Mouse (Mus musculus) neural tube, embryonic 13.5 days (tissue): ENCODE measurements around the gene Rd3l. TPM values are rescaled to one million over a fixed set of nuclear protein-coding genes. Genes with fewer than 3 reads are reported as not detected.

ENCODE experiments used
- ATAC-seq: fragments of 200-750 bp; cut with Nextera tagmentation; 2 replicates; pipeline ENCODE4 v1.8.0; 2017; ENCODE audit warnings: low read depth, mild to moderate bottlenecking, moderate TSS enrichment, moderate library complexity
- H3K27ac ChIP-seq: fragments of 300-500 bp; sonication (generic); replicated peaks from 2 replicates; pipeline ENCODE4 v1.5.1; 2015; ENCODE audit warnings: moderate library complexity, mild to moderate bottlenecking, inconsistent platforms
- H3K27me3 ChIP-seq: fragments of 300-500 bp; sonication (generic); 2 replicates; pipeline ENCODE4 v1.6.1; 2015; ENCODE audit warnings: mild to moderate bottlenecking, inconsistent platforms
- H3K36me3 ChIP-seq: fragments of 300-500 bp; sonication (generic); 2 replicates; pipeline ENCODE4 v1.6.1; 2015; ENCODE audit warnings: mild to moderate bottlenecking, inconsistent platforms
- H3K4me1 ChIP-seq: fragments of 300-500 bp; sonication (generic); replicated peaks from 2 replicates; pipeline ENCODE4 v1.6.1; 2015; ENCODE audit warnings: inconsistent platforms
- H3K4me2 ChIP-seq: fragments of 300-500 bp; sonication (generic); 2 replicates; pipeline ENCODE4 v1.6.1; 2015; ENCODE audit warnings: inconsistent platforms, mild to moderate bottlenecking, moderate library complexity
- H3K4me3 ChIP-seq: fragments of 300-500 bp; sonication (generic); 2 replicates; pipeline ENCODE4 v1.5.1; 2015; ENCODE audit warnings: mild to moderate bottlenecking, inconsistent platforms
- H3K9ac ChIP-seq: fragments of 300-500 bp; sonication (generic); 2 replicates; pipeline ENCODE4 v1.6.1; 2015; ENCODE audit warnings: moderate library complexity, mild to moderate bottlenecking, inconsistent platforms
- H3K9me3 ChIP-seq: fragments of 300-500 bp; sonication (generic); 2 replicates; pipeline ENCODE4 v1.6.1; 2016; ENCODE audit warnings: inconsistent platforms
- WGBS: fragments of 180-500 bp; shearing (Covaris S2); methylation state at CpG from one replicate; pipeline ENCODE4 v1.1.7; 2015; 5-methylcytosine and 5-hydroxymethylcytosine counted together
- polyA plus RNA-seq: library from polyadenylated mRNA; unstranded; fragments of >200 nt; fragmentation: Nextera tagmentation; extraction: Ambion mirVana; gene quantifications from 2 replicates; pipeline ENCODE4 v1.2.1, GENCODE M21; 2015

The Rd3l gene
- polyA plus RNA-seq, 1 experiment from 2014 or later, result not detected

GRCm38 (mm10) chr12:111995161-111995560, 14.0 kb upstream of the Rd3l start:
- no peak overlapping the region for H3K27ac ChIP-seq
- no peak overlapping the region for H3K4me2 ChIP-seq
- H3K4me1 ChIP-seq, result no peaks in the 10 kb centered on the region
- no peak overlapping the region for H3K4me3 ChIP-seq
- no peaks in the 10 kb centered on the region for H3K9me3 ChIP-seq
- no peak for ATAC-seq
- H3K9ac ChIP-seq, result no peak overlapping the region
- 94% methylated on average over 2 of the region's 2 CpGs for WGBS
- H3K27me3 ChIP-seq, result no peaks in the 10 kb centered on the region
- H3K36me3 ChIP-seq, result no peaks in the 10 kb centered on the region

- WGBS, result 88% methylated on average over 5 of the region's 5 CpGs
These were observed 11.5 kb upstream of the Rd3l start for GRCm38 (mm10) chr12:111992626-111993025.

GRCm38 (mm10) chr12:111986756-111987155, 5.6 kb upstream of the Rd3l start:
- Histone ChIP-seq H3K27ac (no peak overlapping the region), H3K4me3 (no peak overlapping the region), H3K9me3 (no peaks in the 10 kb centered on the region), H3K36me3 (no peaks in the 10 kb centered on the region), H3K27me3 (no peaks in the 10 kb centered on the region), H3K4me1 (no peaks in the 10 kb centered on the region), H3K9ac (0 out of 2 replicates have a peak overlapping the region, but pooled peaks have one; percentile 17), H3K4me2 (no peak overlapping the region)
- 60% methylated on average over 9 of the region's 9 CpGs for WGBS
- ATAC-seq, result no peak

More at GRCm38 (mm10) chr12:111992626-111993025, 11.5 kb upstream of the Rd3l start:
- Histone ChIP-seq H3K27me3 (no peaks in the 10 kb centered on the region), H3K4me3 (no peak overlapping the region), H3K36me3 (no peaks in the 10 kb centered on the region), H3K9ac (no peak overlapping the region), H3K4me1 (no peaks in the 10 kb centered on the region), H3K27ac (no peak overlapping the region), H3K9me3 (no peaks in the 10 kb centered on the region), H3K4me2 (no peak overlapping the region)
- no peak for ATAC-seq

GRCm38 (mm10) chr12:111983165-111983564, 2.0 kb upstream of the Rd3l start:
- Histone ChIP-seq H3K4me3 (no peak overlapping the region), H3K4me1 (no peaks in the 10 kb centered on the region), H3K4me2 (no peak overlapping the region), H3K9ac (no peak overlapping the region), H3K9me3 (no peaks in the 10 kb centered on the region), H3K27me3 (no peaks in the 10 kb centered on the region), H3K36me3 (no peaks in the 10 kb centered on the region), H3K27ac (no peak overlapping the region)
- ATAC-seq, result no peak
- WGBS, result 76% methylated on average over 2 of the region's 2 CpGs

- ATAC-seq, result no peak
- no peaks in the 10 kb centered on the region for H3K9me3 ChIP-seq
- WGBS, result 72% methylated on average over 8 of the region's 8 CpGs
These were observed 714 bp upstream of the Rd3l start for GRCm38 (mm10) chr12:111981831-111982230.

GRCm38 (mm10) chr12:111978274-111978673, 2.8 kb downstream of the Rd3l start:
- H3K4me3 ChIP-seq, result no peak overlapping the region
- no peak overlapping the region for H3K9ac ChIP-seq
- H3K9me3 ChIP-seq, result no peaks in the 10 kb centered on the region
- no peak overlapping the region for H3K4me2 ChIP-seq
- no peaks in the 10 kb centered on the region for H3K36me3 ChIP-seq
- no peak overlapping the region for H3K27ac ChIP-seq
- H3K4me1 ChIP-seq, result peaks cover 6% of the 10 kb centered on the region
- H3K27me3 ChIP-seq, result no peaks in the 10 kb centered on the region
- no peak for ATAC-seq
- 82% methylated on average over 6 of the region's 6 CpGs for WGBS

More at GRCm38 (mm10) chr12:111981831-111982230, 714 bp upstream of the Rd3l start:
- Histone ChIP-seq H3K36me3 (no peaks in the 10 kb centered on the region), H3K4me3 (no peak overlapping the region), H3K4me2 (no peak overlapping the region), H3K9ac (no peak overlapping the region), H3K27ac (no peak overlapping the region), H3K27me3 (no peaks in the 10 kb centered on the region), H3K4me1 (peaks cover 1% of the 10 kb centered on the region)

GRCm38 (mm10) chr12:111977138-111977537, 4.0 kb downstream of the Rd3l start:
- no peaks in the 10 kb centered on the region for H3K36me3 ChIP-seq
- peaks cover 6% of the 10 kb centered on the region for H3K4me1 ChIP-seq
- no peaks in the 10 kb centered on the region for H3K27me3 ChIP-seq
- H3K4me3 ChIP-seq, result no peak overlapping the region
- no peak overlapping the region for H3K4me2 ChIP-seq
- no peak overlapping the region for H3K9ac ChIP-seq
- WGBS, result 48% methylated on average over 6 of the region's 6 CpGs
- peak overlapping the region; percentile 33; the same call in 1 of the 2 replicates for H3K27ac ChIP-seq
- no peak for ATAC-seq
- no peaks in the 10 kb centered on the region for H3K9me3 ChIP-seq

GRCm38 (mm10) chr12:111974578-111974977, 6.5 kb downstream of the Rd3l start:
- ATAC-seq, result no peak
- H3K27ac ChIP-seq, result no peak overlapping the region
- H3K36me3 ChIP-seq, result no peaks in the 10 kb centered on the region
- H3K27me3 ChIP-seq, result no peaks in the 10 kb centered on the region
- H3K4me3 ChIP-seq, result no peak overlapping the region
- H3K4me2 ChIP-seq, result no peak overlapping the region
- H3K9ac ChIP-seq, result no peak overlapping the region
- no peaks in the 10 kb centered on the region for H3K9me3 ChIP-seq
- H3K4me1 ChIP-seq, result peaks cover 6% of the 10 kb centered on the region
- WGBS, result 85% methylated on average over 6 of the region's 6 CpGs

GRCm38 (mm10) chr12:111972504-111972903, 8.6 kb downstream of the Rd3l start:
- Histone ChIP-seq H3K36me3 (no peaks in the 10 kb centered on the region), H3K9ac (no peak overlapping the region), H3K4me3 (no peak overlapping the region), H3K27ac (no peak overlapping the region), H3K9me3 (no peaks in the 10 kb centered on the region), H3K27me3 (no peaks in the 10 kb centered on the region), H3K4me1 (peaks cover 6% of the 10 kb centered on the region), H3K4me2 (no peak overlapping the region)
- 93% methylated on average over 10 of the region's 10 CpGs for WGBS
- ATAC-seq, result no peak

GRCm38 (mm10) chr12:111971231-111971686, 9.9 kb downstream of the Rd3l start, which contains the start of gene Tdrd9:
TSS of gene Tdrd9 (plus strand) at chr12:111971559.
- Histone ChIP-seq H3K4me3 (no peak within 1 kb of the TSS), H3K4me2 (no peak within 1 kb of the TSS), H3K4me1 (peaks cover under 1% of the 10 kb centered on the region), H3K9ac (no peak within 1 kb of the TSS), H3K27ac (no peak within 1 kb of the TSS), H3K36me3 (no peaks in the 10 kb centered on the region), H3K9me3 (no peaks in the 10 kb centered on the region), H3K27me3 (no peaks in the 10 kb centered on the region)
- WGBS, result 88% methylated on average over 18 of the region's 18 CpGs
- no peak for ATAC-seq

- Histone ChIP-seq H3K27me3 (no peaks in the 10 kb centered on the region), H3K9ac (no peak overlapping the region), H3K4me3 (no peak overlapping the region), H3K27ac (no peak overlapping the region), H3K9me3 (no peaks in the 10 kb centered on the region), H3K4me1 (peaks cover 13% of the 10 kb centered on the region), H3K36me3 (no peaks in the 10 kb centered on the region), H3K4me2 (no peak overlapping the region)
- ATAC-seq, result no peak
- 88% methylated on average over 4 of the region's 4 CpGs for WGBS
These were observed 11.0 kb downstream of the Rd3l start for GRCm38 (mm10) chr12:111970085-111970484.

GRCm38 (mm10) chr12:111966683-111967173, 14.4 kb downstream of the Rd3l start, which contains the start of gene Atp5mpl:
TSS of gene Atp5mpl (minus strand) at chr12:111966977.
- H3K9me3 ChIP-seq, result no peaks in the 10 kb centered on the region
- no peaks in the 10 kb centered on the region for H3K27me3 ChIP-seq
- H3K4me1 ChIP-seq, result peaks cover 16% of the 10 kb centered on the region
- peak within 1 kb of the TSS; percentile 61 for H3K27ac ChIP-seq
- peak within 1 kb of the TSS; percentile 91 for H3K9ac ChIP-seq
- under 1% methylated on average over 37 of the region's 37 CpGs for WGBS
- peak within 1 kb of the TSS; percentile 75 for H3K4me3 ChIP-seq
- peak; percentile 89 for ATAC-seq
- H3K4me2 ChIP-seq, result peak within 1 kb of the TSS; percentile 92
- peaks cover 12% of the 10 kb centered on the region for H3K36me3 ChIP-seq

- WGBS, result 88% methylated on average over 5 of the region's 5 CpGs
- H3K36me3 ChIP-seq, result peaks cover 39% of the 10 kb centered on the region
- no peaks in the 10 kb centered on the region for H3K9me3 ChIP-seq
- H3K27me3 ChIP-seq, result no peaks in the 10 kb centered on the region
- H3K27ac ChIP-seq, result no peak overlapping the region
- peaks cover 16% of the 10 kb centered on the region for H3K4me1 ChIP-seq
- H3K4me3 ChIP-seq, result no peak overlapping the region
- no peak for ATAC-seq
- H3K9ac ChIP-seq, result no peak overlapping the region
- no peak overlapping the region for H3K4me2 ChIP-seq
These were observed 17.8 kb downstream of the Rd3l start for GRCm38 (mm10) chr12:111963339-111963738.
